Mouse (Mus musculus) embryonic facial prominence, embryonic 12.5 days (tissue): Measurements from ENCODE around the gene Dlg2. TPM values are rescaled to one million over a fixed set of nuclear protein-coding genes. Genes with fewer than 3 reads are reported as not detected.
A peak's percentile ranks its signal among the peaks of the same experiment; 100 is the strongest.

Source experiments
- ATAC-seq: fragments of 200-750 bp; cut with Nextera tagmentation; 2 replicates; pipeline ENCODE4 v1.8.0; 2017; ENCODE audit not compliant: insufficient number of reproducible peaks, insufficient read depth, low FRiP score, low TSS enrichment
- H3K27ac ChIP-seq: fragments of 300-500 bp; sonication (generic); 2 replicates; pipeline ENCODE4 v1.5.1; 2016; ENCODE audit warnings: mild to moderate bottlenecking
- H3K27me3 ChIP-seq: fragments of 300-500 bp; sonication (generic); 2 replicates; pipeline ENCODE4 v1.6.1; 2016; ENCODE audit warnings: mild to moderate bottlenecking, moderate library complexity
- H3K36me3 ChIP-seq: fragments of 300-500 bp; sonication (generic); 2 replicates; pipeline ENCODE4 v1.6.1; 2016; ENCODE audit warnings: mild to moderate bottlenecking
- H3K4me1 ChIP-seq: fragments of 300-500 bp; sonication (generic); 2 replicates; pipeline ENCODE4 v1.6.1; 2016
- H3K4me2 ChIP-seq: fragments of 300-500 bp; sonication (generic); replicated peaks from 2 replicates; pipeline ENCODE4 v1.6.1; 2016; ENCODE audit warnings: mild to moderate bottlenecking, moderate library complexity
- H3K4me3 ChIP-seq: fragments of 300-500 bp; sonication (generic); 2 replicates; pipeline ENCODE4 v1.5.1; 2016; ENCODE audit warnings: mild to moderate bottlenecking
- H3K9ac ChIP-seq: fragments of 300-500 bp; sonication (generic); 2 replicates; pipeline ENCODE4 v1.6.1; 2016; ENCODE audit warnings: mild to moderate bottlenecking, moderate library complexity
- H3K9me3 ChIP-seq: fragments of 300-500 bp; sonication (generic); 2 replicates; pipeline ENCODE4 v1.6.1; 2016; ENCODE audit warnings: mild to moderate bottlenecking, moderate library complexity
- WGBS: fragments of 180-500 bp; shearing (Covaris S2); methylation state at CpG from one replicate; pipeline ENCODE4 v1.1.7; 2016; 5-methylcytosine and 5-hydroxymethylcytosine counted together
- polyA plus RNA-seq: library from polyadenylated mRNA; unstranded; fragments of >200 nt; fragmentation: Nextera tagmentation; extraction: Ambion mirVana; gene quantifications from 2 replicates; pipeline ENCODE4 v1.2.1, GENCODE M21; 2016

Dlg2 gene
- polyA plus RNA-seq, 1 experiment from 2014 or later = 11.0 TPM

- H3K36me3 ChIP-seq = no peaks in the 10 kb centered on the region
- peak; percentile 41; the same call in 1 of the 2 replicates for ATAC-seq
- WGBS = 97% methylated on average over 1 of the region's 1 CpGs
- H3K9ac ChIP-seq = no peak overlapping the region
- H3K9me3 ChIP-seq = no peaks in the 10 kb centered on the region
- H3K27ac ChIP-seq = no peak overlapping the region
- no peak overlapping the region for H3K4me3 ChIP-seq
- H3K4me1 ChIP-seq = no peaks in the 10 kb centered on the region
- H3K4me2 ChIP-seq = no peak overlapping the region
- H3K27me3 ChIP-seq = no peaks in the 10 kb centered on the region
These were observed 1671.0 kb downstream of the Dlg2 start for GRCm38 (mm10) chr7:92147499-92147898.

- Histone ChIP-seq H3K4me1 (no peaks in the 10 kb centered on the region), H3K27me3 (no peaks in the 10 kb centered on the region), H3K4me2 (no peak overlapping the region), H3K9me3 (no peaks in the 10 kb centered on the region), H3K9ac (no peak overlapping the region), H3K36me3 (no peaks in the 10 kb centered on the region), H3K4me3 (no peak overlapping the region), H3K27ac (no peak overlapping the region)
- no peak for ATAC-seq
- 71% methylated on average over 3 of the region's 3 CpGs for WGBS
These were observed 1674.3 kb downstream of the Dlg2 start for GRCm38 (mm10) chr7:92150768-92151167.

GRCm38 (mm10) chr7:92154603-92155002, 1678.1 kb downstream of the Dlg2 start:
- H3K9ac ChIP-seq = no peak overlapping the region
- H3K36me3 ChIP-seq = no peaks in the 10 kb centered on the region
- H3K4me3 ChIP-seq = no peak overlapping the region
- no peak overlapping the region for H3K4me2 ChIP-seq
- no peaks in the 10 kb centered on the region for H3K9me3 ChIP-seq
- no peaks in the 10 kb centered on the region for H3K27me3 ChIP-seq
- ATAC-seq = no peak
- no peak overlapping the region for H3K27ac ChIP-seq
- H3K4me1 ChIP-seq = no peaks in the 10 kb centered on the region

GRCm38 (mm10) chr7:92163150-92163549, 1686.7 kb downstream of the Dlg2 start:
- ATAC-seq = no peak
- H3K27me3 ChIP-seq = no peaks in the 10 kb centered on the region
- H3K4me1 ChIP-seq = no peaks in the 10 kb centered on the region
- H3K4me3 ChIP-seq = no peak overlapping the region
- H3K27ac ChIP-seq = no peak overlapping the region
- no peak overlapping the region for H3K4me2 ChIP-seq
- no peaks in the 10 kb centered on the region for H3K36me3 ChIP-seq
- 83% methylated on average over 2 of the region's 2 CpGs for WGBS
- H3K9me3 ChIP-seq = no peaks in the 10 kb centered on the region
- no peak overlapping the region for H3K9ac ChIP-seq

GRCm38 (mm10) chr7:92164316-92164715, 1687.8 kb downstream of the Dlg2 start:
- 72% methylated on average over 2 of the region's 2 CpGs for WGBS
- no peak overlapping the region for H3K4me3 ChIP-seq
- H3K36me3 ChIP-seq = no peaks in the 10 kb centered on the region
- no peaks in the 10 kb centered on the region for H3K27me3 ChIP-seq
- H3K9me3 ChIP-seq = no peaks in the 10 kb centered on the region
- H3K27ac ChIP-seq = no peak overlapping the region
- ATAC-seq = no peak
- H3K4me2 ChIP-seq = no peak overlapping the region
- no peak overlapping the region for H3K9ac ChIP-seq
- H3K4me1 ChIP-seq = no peaks in the 10 kb centered on the region

- Histone ChIP-seq H3K27me3 (no peaks in the 10 kb centered on the region), H3K9me3 (no peaks in the 10 kb centered on the region), H3K4me1 (no peaks in the 10 kb centered on the region), H3K27ac (no peak overlapping the region), H3K36me3 (no peaks in the 10 kb centered on the region), H3K4me3 (no peak overlapping the region), H3K4me2 (no peak overlapping the region), H3K9ac (no peak overlapping the region)
- ATAC-seq = no peak
- 87% methylated on average over 6 of the region's 6 CpGs for WGBS
These were observed 1688.5 kb downstream of the Dlg2 start for GRCm38 (mm10) chr7:92164875-92165518.

- Histone ChIP-seq H3K9ac (no peak overlapping the region), H3K4me2 (peak overlapping the region; percentile 67), H3K36me3 (no peaks in the 10 kb centered on the region), H3K4me1 (peaks cover 9% of the 10 kb centered on the region; the same call in 1 of the 2 replicates), H3K27me3 (0 out of 2 replicates have a peak, but pooled peaks cover 4% of the 10 kb centered on the region), H3K27ac (no peak overlapping the region), H3K9me3 (no peaks in the 10 kb centered on the region), H3K4me3 (peak overlapping the region; percentile 51)
- WGBS = 29% methylated on average over 5 of the region's 5 CpGs
- ATAC-seq = no peak
These were observed 1703.6 kb downstream of the Dlg2 start for GRCm38 (mm10) chr7:92180029-92180428.

- 0 out of 2 replicates have a peak, but pooled peaks cover 4% of the 10 kb centered on the region for H3K27me3 ChIP-seq
- peak overlapping the region; percentile 67 for H3K4me2 ChIP-seq
- H3K36me3 ChIP-seq = no peaks in the 10 kb centered on the region
- peak overlapping the region; percentile 54 for H3K9ac ChIP-seq
- peak overlapping the region; percentile 51 for H3K4me3 ChIP-seq
- H3K9me3 ChIP-seq = no peaks in the 10 kb centered on the region
- WGBS = 14% methylated on average over 29 of the region's 29 CpGs
- H3K4me1 ChIP-seq = peaks cover 9% of the 10 kb centered on the region; the same call in 1 of the 2 replicates
- 0 out of 2 replicates have a peak, but pooled peaks have one; percentile 30 for ATAC-seq
- peak overlapping the region; percentile 47; the same call in 1 of the 2 replicates for H3K27ac ChIP-seq
These were observed 1704.4 kb downstream of the Dlg2 start for GRCm38 (mm10) chr7:92180591-92181587.

- Histone ChIP-seq H3K4me3 (peak overlapping the region; percentile 51), H3K27me3 (0 out of 2 replicates have a peak, but pooled peaks cover 4% of the 10 kb centered on the region), H3K4me1 (peaks cover 9% of the 10 kb centered on the region; the same call in 1 of the 2 replicates), H3K4me2 (peak overlapping the region; percentile 67), H3K27ac (peak overlapping the region; percentile 30), H3K36me3 (no peaks in the 10 kb centered on the region), H3K9me3 (no peaks in the 10 kb centered on the region), H3K9ac (peak overlapping the region; percentile 6; the same call in 1 of the 2 replicates)
- 13% methylated on average over 10 of the region's 10 CpGs for WGBS
- ATAC-seq = 0 out of 2 replicates have a peak, but pooled peaks have one; percentile 35
These were observed 1705.6 kb downstream of the Dlg2 start for GRCm38 (mm10) chr7:92181959-92182612.

GRCm38 (mm10) chr7:92184371-92185059, 1708.0 kb downstream of the Dlg2 start:
- Histone ChIP-seq H3K4me1 (peaks cover 15% of the 10 kb centered on the region), H3K4me3 (no peak overlapping the region), H3K27me3 (0 out of 2 replicates have a peak, but pooled peaks cover 4% of the 10 kb centered on the region), H3K36me3 (no peaks in the 10 kb centered on the region), H3K9ac (no peak overlapping the region), H3K9me3 (no peaks in the 10 kb centered on the region), H3K4me2 (no peak overlapping the region), H3K27ac (no peak overlapping the region)
- WGBS = 87% methylated on average over 7 of the region's 7 CpGs
- ATAC-seq = no peak

- no peaks in the 10 kb centered on the region for H3K27me3 ChIP-seq
These were observed 1709.9 kb downstream of the Dlg2 start for GRCm38 (mm10) chr7:92186341-92186740.

More at GRCm38 (mm10) chr7:92186341-92186740, 1709.9 kb downstream of the Dlg2 start:
- Histone ChIP-seq H3K4me1 (peaks cover 18% of the 10 kb centered on the region), H3K4me2 (no peak overlapping the region), H3K9me3 (no peaks in the 10 kb centered on the region), H3K27ac (no peak overlapping the region), H3K9ac (no peak overlapping the region), H3K4me3 (no peak overlapping the region), H3K36me3 (no peaks in the 10 kb centered on the region)
- ATAC-seq = no peak
- 86% methylated on average over 5 of the region's 5 CpGs for WGBS
